ENCODE assay signal across 9 mouse cellular contexts in genomic region chr1:138576803-138577202, GRCm38 (mm10). TPM values are rescaled to one million over a fixed set of nuclear protein-coding genes. Genes with fewer than 3 reads are reported as not detected.
A peak's percentile ranks its signal among the peaks of the same experiment; 100 is the strongest.
DNase-seq lines count a peak whose midpoint lies in the region; ATAC-seq lines count a peak whose summit lies in the region.
"Had no signal": no experiment of that assay in that cellular context is flagged by ENCODE, and none has a peak within 500 bp of the region (broad histone marks: within the 10 kb centered on the region; RNA-seq: fewer than 3 reads in every experiment).

No protein-coding gene starts in this region.

- no peaks in the 10 kb centered on the region for H3K27me3 ChIP-seq in forebrain, embryonic 14.5 days (replicated peaks; ENCODE audit: control insufficient read depth, insufficient read depth, low read length)
- H3K27me3 ChIP-seq in forebrain, embryonic 11.5 days (ENCODE audit: control insufficient read depth, insufficient read depth, low read length), result no peaks in the 10 kb centered on the region
- no peaks in the 10 kb centered on the region for H3K27me3 ChIP-seq in kidney, embryonic 14.5 days (ENCODE audit: control insufficient read depth, insufficient read depth, low read length)
- H3K27me3 ChIP-seq: liver, embryonic 15.5 days had no signal

- peaks cover 4% of the 10 kb centered on the region for H3K4me1 ChIP-seq in forebrain, embryonic 14.5 days (ENCODE audit: control insufficient read depth, insufficient read depth, low read length)
- H3K4me1 ChIP-seq in forebrain, embryonic 11.5 days (replicated peaks; ENCODE audit: control insufficient read depth, insufficient read depth, low read length), result peaks cover 4% of the 10 kb centered on the region
- no peaks in the 10 kb centered on the region for H3K4me1 ChIP-seq in kidney, embryonic 14.5 days (ENCODE audit: control insufficient read depth, insufficient read depth, low read length)

- no peak overlapping the region for H3K4me2 ChIP-seq in forebrain, embryonic 14.5 days (ENCODE audit: low read length)
- H3K4me2 ChIP-seq in forebrain, embryonic 11.5 days (ENCODE audit: low read depth, low read length, severe bottlenecking), result no peak overlapping the region
- H3K4me2 ChIP-seq in kidney, embryonic 14.5 days (replicated peaks; ENCODE audit: low read depth, low read length), result no peak overlapping the region
- H3K4me2 ChIP-seq: liver, embryonic 15.5 days had no signal

- H3K9ac ChIP-seq in forebrain, embryonic 14.5 days (ENCODE audit: low read length), result no peak overlapping the region
- no peak overlapping the region for H3K9ac ChIP-seq in forebrain, embryonic 11.5 days (ENCODE audit: low read length)
- no peak overlapping the region for H3K9ac ChIP-seq in kidney, embryonic 14.5 days (ENCODE audit: low read depth, low read length)
- H3K9ac ChIP-seq: liver, embryonic 15.5 days had no signal

- ATAC-seq in forebrain, embryonic 14.5 days, result no peak
- no peak for ATAC-seq in forebrain, embryonic 11.5 days (replicated peaks; ENCODE audit: low FRiP score)
- no peak for ATAC-seq in kidney, embryonic 14.5 days (ENCODE audit: low FRiP score, low TSS enrichment)
- ATAC-seq in monocyte, adult 5-6 weeks (replicated peaks; ENCODE audit: insufficient number of reproducible peaks, low FRiP score, low TSS enrichment, poor library complexity, severe bottlenecking), result no peak

- WGBS in forebrain, embryonic 14.5 days, result 76% methylated on average over 7 of the region's 7 CpGs
- WGBS in forebrain, embryonic 11.5 days, result 86% methylated on average over 7 of the region's 7 CpGs
- 67% methylated on average over 7 of the region's 7 CpGs for WGBS in kidney, embryonic 14.5 days

- no peak overlapping the region for H3K4me3 ChIP-seq in forebrain, embryonic 14.5 days (ENCODE audit: low read depth, low read length)
- no peak overlapping the region for H3K4me3 ChIP-seq in forebrain, embryonic 11.5 days (ENCODE audit: low read depth, low read length)
- no peak overlapping the region for H3K4me3 ChIP-seq in kidney, embryonic 14.5 days (ENCODE audit: low read length)
- H3K4me3 ChIP-seq: liver, embryonic 15.5 days had no signal

- intact Hi-C loops in heart, postnatal 36 days (cut with DNase I), result loop anchor here (2.0 kb wide), 1 partner anchor 44 kb away; the partner anchor contains the start of gene Nek7

- H3K9me3 ChIP-seq in forebrain, embryonic 14.5 days (replicated peaks; ENCODE audit: control insufficient read depth, low read length), result no peaks in the 10 kb centered on the region
- H3K9me3 ChIP-seq in forebrain, embryonic 11.5 days (ENCODE audit: control insufficient read depth, low read length), result no peaks in the 10 kb centered on the region
- no peaks in the 10 kb centered on the region for H3K9me3 ChIP-seq in kidney, embryonic 14.5 days (ENCODE audit: control insufficient read depth, low read length)
- H3K9me3 ChIP-seq: liver, embryonic 15.5 days had no signal

- H3K27ac ChIP-seq in forebrain, embryonic 14.5 days (ENCODE audit: low read depth, low read length), result no peak overlapping the region
- no peak overlapping the region for H3K27ac ChIP-seq in forebrain, embryonic 11.5 days (ENCODE audit: low read depth, low read length)
- no peak overlapping the region for H3K27ac ChIP-seq in kidney, embryonic 14.5 days (ENCODE audit: low read depth, low read length)
- H3K27ac ChIP-seq: liver, embryonic 15.5 days had no signal

- H3K36me3 ChIP-seq in forebrain, embryonic 14.5 days (ENCODE audit: control insufficient read depth, insufficient read depth, low read length), result no peaks in the 10 kb centered on the region
- H3K36me3 ChIP-seq in forebrain, embryonic 11.5 days (ENCODE audit: control insufficient read depth, insufficient read depth, low read length), result no peaks in the 10 kb centered on the region
- no peaks in the 10 kb centered on the region for H3K36me3 ChIP-seq in kidney, embryonic 14.5 days (ENCODE audit: control insufficient read depth, insufficient read depth, low read length)
- H3K36me3 ChIP-seq: liver, embryonic 15.5 days had no signal

- peak; percentile 15 for DNase-seq in forebrain, embryonic 14.5 days (ENCODE audit: low spot score)
- DNase-seq in forebrain, embryonic 11.5 days (ENCODE audit: low spot score), result no peak
- DNase-seq in right cerebral cortex, adult 18-20 months, result peak; percentile 35
- DNase-seq in right cerebral cortex, postnatal 25 days, result no peak
- DNase-seq in heart, postnatal 36 days, result peak; percentile 43 to 50
- DNase-seq in spleen, postnatal 14 days (ENCODE audit: low spot score in 2 of 2), result no peak

RNA-seq across cellular contexts. Expression of gene Nek7, which starts 43.1 kb away (rescaled TPM):
- 12.9 and 13.6 TPM in 2 replicates for polyA plus RNA-seq in forebrain, embryonic 14.5 days (2014; fragmentation: Nextera tagmentation; extraction: Ambion mirVana)
- polyA plus RNA-seq in forebrain, embryonic 11.5 days (2014; fragmentation: Nextera tagmentation; extraction: Ambion mirVana), result 28.3 and 30.7 TPM in 2 replicates
- total RNA-seq in heart, postnatal 36 days (2021), result 10 to 100 TPM; 78.8 to 80.0 TPM
- polyA plus RNA-seq in kidney, embryonic 14.5 days (2014; fragmentation: Nextera tagmentation; extraction: Ambion mirVana), result 25.6 and 46.4 TPM in 2 replicates
- 69.0 to 84.0 TPM (median 79.0 TPM) in 3 replicates for total RNA-seq in monocyte, adult 5-6 weeks (2017)

Comparison
In these comparisons a context has a peak if more than half of its experiments do, and no peak if none do; other contexts are left out.
1. DNase-seq: peak in forebrain, embryonic 14.5 days (single experiment), right cerebral cortex, adult 18-20 months (single experiment) and heart, postnatal 36 days (2 of 2); none in forebrain, embryonic 11.5 days (single experiment), right cerebral cortex, postnatal 25 days (single experiment) and spleen, postnatal 14 days (0 of 2).